Mouse (Mus musculus) adrenal gland, postnatal 14 days (tissue): ENCODE data around the gene Srgap3. TPM values are rescaled to one million over a fixed set of nuclear protein-coding genes. Genes with fewer than 3 reads are reported as not detected.

Experiments used
- DNase-seq: peaks from one replicate; pipeline ENCODE4 v3.0.0; 2021; ENCODE audit warnings: mixed read lengths
- total RNA-seq: library from RNA; stranded (reverse); gene quantifications from 2 replicates; pipeline ENCODE4 v1.2.3, GENCODE M21; 2021

Gene Srgap3
- total RNA-seq, 1 experiment from 2014 or later = 13.0 TPM

- DNase-seq = no peak
These were observed 34.5 kb downstream of the Srgap3 start for GRCm38 (mm10) chr6:112912552-112912951.

GRCm38 (mm10) chr6:112909711-112910110 lies 37.4 kb downstream of the Srgap3 start:
- DNase-seq = no peak

- no peak for DNase-seq
These were observed 39.0 kb downstream of the Srgap3 start for GRCm38 (mm10) chr6:112907887-112908584.

GRCm38 (mm10) chr6:112903796-112904195 lies 43.3 kb downstream of the Srgap3 start:
- DNase-seq = no peak

- no peak for DNase-seq
These were observed 43.8 kb downstream of the Srgap3 start for GRCm38 (mm10) chr6:112903226-112903625.

- DNase-seq = no peak
These were observed 44.3 kb downstream of the Srgap3 start for GRCm38 (mm10) chr6:112902791-112903190.

GRCm38 (mm10) chr6:112900306-112900705 lies 46.8 kb downstream of the Srgap3 start:
- no peak for DNase-seq

GRCm38 (mm10) chr6:112899711-112900110 lies 47.4 kb downstream of the Srgap3 start:
- no peak for DNase-seq

GRCm38 (mm10) chr6:112899276-112899675 lies 47.8 kb downstream of the Srgap3 start:
- DNase-seq = no peak

GRCm38 (mm10) chr6:112898435-112898834 lies 48.6 kb downstream of the Srgap3 start:
- no peak for DNase-seq

GRCm38 (mm10) chr6:112896372-112896771 lies 50.7 kb downstream of the Srgap3 start:
- DNase-seq = no peak

- DNase-seq = peak; percentile 55
These were observed 56.7 kb downstream of the Srgap3 start for GRCm38 (mm10) chr6:112890331-112890751.

GRCm38 (mm10) chr6:112883588-112884135 lies 63.4 kb downstream of the Srgap3 start:
- no peak for DNase-seq

GRCm38 (mm10) chr6:112880048-112880534 lies 67.0 kb downstream of the Srgap3 start:
- no peak for DNase-seq

GRCm38 (mm10) chr6:112879154-112879553 lies 67.9 kb downstream of the Srgap3 start:
- peak; percentile 52 for DNase-seq

- DNase-seq = no peak
These were observed 73.8 kb downstream of the Srgap3 start for GRCm38 (mm10) chr6:112873089-112873835.

- DNase-seq = no peak
These were observed 75.8 kb downstream of the Srgap3 start for GRCm38 (mm10) chr6:112871241-112871780.

- DNase-seq = no peak
These were observed 78.7 kb downstream of the Srgap3 start for GRCm38 (mm10) chr6:112868197-112868957.

- no peak for DNase-seq
These were observed 81.0 kb downstream of the Srgap3 start for GRCm38 (mm10) chr6:112866096-112866495.

- DNase-seq = peak; percentile 37
These were observed 82.0 kb downstream of the Srgap3 start for GRCm38 (mm10) chr6:112865021-112865531.

- DNase-seq = no peak
These were observed 84.6 kb downstream of the Srgap3 start for GRCm38 (mm10) chr6:112862465-112862864.
